Mouse (Mus musculus) liver, embryonic 18 days (tissue): ENCODE measurements around the gene Neu1. TPM values are rescaled to one million over a fixed set of nuclear protein-coding genes. Genes with fewer than 3 reads are reported as not detected.

ENCODE experiments used
- polyA plus RNA-seq: library from polyadenylated mRNA; depleted of rRNA; stranded (reverse); fragments of >200 nt; gene quantifications from 2 replicates; pipeline ENCODE4 v1.2.3, GENCODE M21; 2012; rRNA removed

The Neu1 gene
- 21.1 and 21.2 TPM in 2 replicates for polyA plus RNA-seq

GRCm38 (mm10) chr17:34931061-34931734 is at the start of gene Neu1:
TSS of gene Neu1 (plus strand) at chr17:34931253.

GRCm38 (mm10) chr17:34881683-34882310 is 49.3 kb upstream of the Neu1 start, which contains the start of gene Gm20547:
TSS of gene Gm20547 (minus strand) at chr17:34882042.

GRCm38 (mm10) chr17:34898160-34898586 is 32.9 kb upstream of the Neu1 start, which contains the start of the genes C2 and Ehmt2:
TSS of gene C2 (minus strand) at chr17:34898265.
TSS of gene Ehmt2 (plus strand) at chr17:34898469.

GRCm38 (mm10) chr17:34913930-34914665 is 17.0 kb upstream of the Neu1 start, which contains the start of gene Slc44a4:
TSS of gene Slc44a4 (plus strand) at chr17:34914466.

GRCm38 (mm10) chr17:34959130-34959778 is 28.2 kb downstream of the Neu1 start, which contains the start of gene Hspa1b:
TSS of gene Hspa1b (minus strand) at chr17:34959238.

GRCm38 (mm10) chr17:34969822-34970221 is 38.8 kb downstream of the Neu1 start, which contains the start of gene Gm20481:
TSS of gene Gm20481 (plus strand) at chr17:34969912.

GRCm38 (mm10) chr17:34972069-34972749 is 41.2 kb downstream of the Neu1 start, which contains the start of the genes Hspa1a and Hspa1l:
TSS of gene Hspa1a (minus strand) at chr17:34972156.
TSS of gene Hspa1l (plus strand) at chr17:34972703.

GRCm38 (mm10) chr17:34981690-34982180 is 50.7 kb downstream of the Neu1 start, which contains the start of gene Lsm2:
TSS of gene Lsm2 (plus strand) at chr17:34981862.

Other genes starting within 250 kb of the Neu1 start
- gene C4b, start 187.4 kb upstream of the Neu1 start, polyA plus RNA-seq = 128 and 142 TPM in 2 replicates
- gene Cyp21a1, start 126.7 kb upstream of the Neu1 start, polyA plus RNA-seq = not detected in 2 replicates
- 12.4 and 13.7 TPM in 2 replicates for gene Stk19, start 94.3 kb upstream of the Neu1 start, polyA plus RNA-seq
- 16.6 and 19.9 TPM in 2 replicates for gene Dxo, start 94.2 kb upstream of the Neu1 start, polyA plus RNA-seq
- gene Skiv2l, start 81.0 kb upstream of the Neu1 start, polyA plus RNA-seq = 18.6 and 23.0 TPM in 2 replicates
- 26.7 and 28.4 TPM in 2 replicates for gene Nelfe, start 80.9 kb upstream of the Neu1 start, polyA plus RNA-seq
- 687 and 748 TPM in 2 replicates for gene Cfb, start 68.7 kb upstream of the Neu1 start, polyA plus RNA-seq
- 4.8 and 6.3 TPM in 2 replicates for gene Zbtb12, start 51.8 kb upstream of the Neu1 start, polyA plus RNA-seq
- 0.04 and 0.05 TPM in 2 replicates for gene Gm20547, start 49.2 kb upstream of the Neu1 start, polyA plus RNA-seq
- gene C2, start 33.0 kb upstream of the Neu1 start, polyA plus RNA-seq = 36.4 and 36.8 TPM in 2 replicates
- 30.4 and 37.6 TPM in 2 replicates for gene Ehmt2, start 32.8 kb upstream of the Neu1 start, polyA plus RNA-seq
- 3.8 and 5.8 TPM in 2 replicates for gene Slc44a4, start 16.8 kb upstream of the Neu1 start, polyA plus RNA-seq
- gene Hspa1b, start 28.0 kb downstream of the Neu1 start, polyA plus RNA-seq = 3.1 and 3.3 TPM in 2 replicates
- not detected in 2 replicates for gene Gm20481, start 38.7 kb downstream of the Neu1 start, polyA plus RNA-seq
- gene Hspa1a, start 40.9 kb downstream of the Neu1 start, polyA plus RNA-seq = 1.9 and 2.5 TPM in 2 replicates
- 0.06 and 0.07 TPM in 2 replicates for gene Hspa1l, start 41.5 kb downstream of the Neu1 start, polyA plus RNA-seq
- 64.3 and 69.6 TPM in 2 replicates for gene Lsm2, start 50.6 kb downstream of the Neu1 start, polyA plus RNA-seq
- gene Vars, start 69.7 kb downstream of the Neu1 start, polyA plus RNA-seq = 42.1 and 47.2 TPM in 2 replicates
- 0.17 and 0.23 TPM in 2 replicates for gene Vwa7, start 85.3 kb downstream of the Neu1 start, polyA plus RNA-seq
- 4.3 and 5.0 TPM in 2 replicates for gene Sapcd1, start 96.8 kb downstream of the Neu1 start, polyA plus RNA-seq
- gene Msh5, start 115.5 kb downstream of the Neu1 start, polyA plus RNA-seq = 7.7 and 8.5 TPM in 2 replicates
- gene Clic1, start 118.7 kb downstream of the Neu1 start, polyA plus RNA-seq = 88.4 and 92.7 TPM in 2 replicates
- 13.9 and 14.9 TPM in 2 replicates for gene Ddah2, start 127.8 kb downstream of the Neu1 start, polyA plus RNA-seq
- gene Ly6g6c, start 134.1 kb downstream of the Neu1 start, polyA plus RNA-seq = 0.06 TPM in 1 of 2 replicates, not detected in the other
- gene Mpig6b, start 134.9 kb downstream of the Neu1 start, polyA plus RNA-seq = 1.5 and 1.9 TPM in 2 replicates
- 0.28 and 0.30 TPM in 2 replicates for gene Ly6g6e, start 145.6 kb downstream of the Neu1 start, polyA plus RNA-seq
- 0.71 and 0.79 TPM in 2 replicates for gene Ly6g6d, start 146.8 kb downstream of the Neu1 start, polyA plus RNA-seq
- gene Ly6g6f, start 154.4 kb downstream of the Neu1 start, polyA plus RNA-seq = 4.7 and 4.8 TPM in 2 replicates
- gene Abhd16a, start 158.0 kb downstream of the Neu1 start, polyA plus RNA-seq = 32.1 and 32.4 TPM in 2 replicates
- gene Ly6g5c, start 177.0 kb downstream of the Neu1 start, polyA plus RNA-seq = not detected in 2 replicates
- 0.46 and 0.64 TPM in 2 replicates for gene Ly6g5b, start 184.2 kb downstream of the Neu1 start, polyA plus RNA-seq
- gene Gpank1, start 190.2 kb downstream of the Neu1 start, polyA plus RNA-seq = 8.0 and 8.7 TPM in 2 replicates
- 84.1 and 85.2 TPM in 2 replicates for gene Csnk2b, start 190.8 kb downstream of the Neu1 start, polyA plus RNA-seq
- 1.8 and 2.0 TPM in 2 replicates for gene D17H6S53E, start 195.1 kb downstream of the Neu1 start, polyA plus RNA-seq
- gene Apom, start 200.8 kb downstream of the Neu1 start, polyA plus RNA-seq = 464 and 524 TPM in 2 replicates
- gene Bag6, start 203.9 kb downstream of the Neu1 start, polyA plus RNA-seq = 37.8 and 48.6 TPM in 2 replicates
- gene Prrc2a, start 233.6 kb downstream of the Neu1 start, polyA plus RNA-seq = 42.6 and 57.5 TPM in 2 replicates
- 10.5 and 12.9 TPM in 2 replicates for gene Aif1, start 244.8 kb downstream of the Neu1 start, polyA plus RNA-seq